Mouse (Mus musculus): ENCODE data around the gene Rassf8. TPM values are rescaled to one million over a fixed set of nuclear protein-coding genes. Genes with fewer than 3 reads are reported as not detected.

Gene Rassf8
- polyA plus RNA-seq, 1 experiment from 2014 or later, result 4.4 TPM

DNA sequence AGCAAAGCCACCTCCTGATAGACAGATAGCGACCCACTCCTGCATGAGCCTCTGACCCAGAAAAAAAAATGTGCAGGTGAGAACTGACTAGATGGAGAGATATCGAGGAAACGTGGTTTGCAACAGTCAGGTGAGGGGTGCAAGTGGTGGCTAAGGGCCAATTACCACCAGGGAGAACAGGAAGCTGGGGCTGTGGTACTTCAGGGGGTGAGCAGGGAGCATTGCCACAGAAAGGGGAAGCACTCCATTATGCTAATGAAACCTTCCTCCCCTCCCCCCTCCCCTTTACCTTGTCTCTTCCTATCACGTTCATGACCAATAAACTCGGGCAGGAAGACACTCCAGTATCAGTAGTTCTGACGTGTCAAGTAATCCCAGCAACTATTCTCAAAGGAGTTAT lies 88.8 kb downstream of the Rassf8 start:
- H3K4me1 ChIP-seq (ENCODE audit: control insufficient read depth, insufficient read depth, low read length), result no peaks in the 10 kb centered on the region
- H3K4me2 ChIP-seq (ENCODE audit: low read length), result no peak overlapping the region
- no peak overlapping the region for H3K27ac ChIP-seq (replicated peaks; ENCODE audit: low read depth, low read length)
- ATAC-seq (ENCODE audit: low FRiP score, low TSS enrichment), result no peak
- H3K36me3 ChIP-seq (ENCODE audit: control insufficient read depth, insufficient read depth, low read length), result no peaks in the 10 kb centered on the region
- H3K9ac ChIP-seq (replicated peaks; ENCODE audit: low read length), result no peak overlapping the region
- no peak for DNase-seq
- no peaks in the 10 kb centered on the region for H3K27me3 ChIP-seq (ENCODE audit: control insufficient read depth, insufficient read depth, low read length)
- WGBS, result 60% methylated on average over 6 of the region's 6 CpGs
- H3K4me3 ChIP-seq (replicated peaks; ENCODE audit: low read depth, low read length), result no peak overlapping the region
- H3K9me3 ChIP-seq (ENCODE audit: control insufficient read depth, low read length), result no peaks in the 10 kb centered on the region

GRCm38 (mm10) chr6:145845611-145846010 lies 99.1 kb downstream of the Rassf8 start:
- DNase-seq, result no peak
- H3K36me3 ChIP-seq (ENCODE audit: control insufficient read depth, insufficient read depth, low read length), result no peaks in the 10 kb centered on the region
- H3K4me2 ChIP-seq (ENCODE audit: low read length), result no peak overlapping the region
- H3K27ac ChIP-seq (replicated peaks; ENCODE audit: low read depth, low read length), result no peak overlapping the region
- H3K9me3 ChIP-seq (ENCODE audit: control insufficient read depth, low read length), result no peaks in the 10 kb centered on the region
- no peak for ATAC-seq (ENCODE audit: low FRiP score, low TSS enrichment)
- H3K27me3 ChIP-seq (ENCODE audit: control insufficient read depth, insufficient read depth, low read length), result no peaks in the 10 kb centered on the region
- H3K4me1 ChIP-seq (ENCODE audit: control insufficient read depth, insufficient read depth, low read length), result no peaks in the 10 kb centered on the region
- WGBS, result 79% methylated on average over 5 of the region's 5 CpGs
- H3K9ac ChIP-seq (replicated peaks; ENCODE audit: low read length), result no peak overlapping the region
- H3K4me3 ChIP-seq (replicated peaks; ENCODE audit: low read depth, low read length), result no peak overlapping the region

GRCm38 (mm10) chr6:145846076-145846475 lies 99.5 kb downstream of the Rassf8 start:
- H3K27me3 ChIP-seq (ENCODE audit: control insufficient read depth, insufficient read depth, low read length), result no peaks in the 10 kb centered on the region
- H3K9me3 ChIP-seq (ENCODE audit: control insufficient read depth, low read length), result no peaks in the 10 kb centered on the region
- ATAC-seq (ENCODE audit: low FRiP score, low TSS enrichment) (no peak), DNase-seq (no peak)
- H3K4me1 ChIP-seq (ENCODE audit: control insufficient read depth, insufficient read depth, low read length), result no peaks in the 10 kb centered on the region
- H3K9ac ChIP-seq (replicated peaks; ENCODE audit: low read length), result no peak overlapping the region
- no peaks in the 10 kb centered on the region for H3K36me3 ChIP-seq (ENCODE audit: control insufficient read depth, insufficient read depth, low read length)
- WGBS, result 87% methylated on average over 1 of the region's 1 CpGs
- no peak overlapping the region for H3K4me2 ChIP-seq (ENCODE audit: low read length)
- no peak overlapping the region for H3K27ac ChIP-seq (replicated peaks; ENCODE audit: low read depth, low read length)
- H3K4me3 ChIP-seq (replicated peaks; ENCODE audit: low read depth, low read length), result no peak overlapping the region

DNA sequence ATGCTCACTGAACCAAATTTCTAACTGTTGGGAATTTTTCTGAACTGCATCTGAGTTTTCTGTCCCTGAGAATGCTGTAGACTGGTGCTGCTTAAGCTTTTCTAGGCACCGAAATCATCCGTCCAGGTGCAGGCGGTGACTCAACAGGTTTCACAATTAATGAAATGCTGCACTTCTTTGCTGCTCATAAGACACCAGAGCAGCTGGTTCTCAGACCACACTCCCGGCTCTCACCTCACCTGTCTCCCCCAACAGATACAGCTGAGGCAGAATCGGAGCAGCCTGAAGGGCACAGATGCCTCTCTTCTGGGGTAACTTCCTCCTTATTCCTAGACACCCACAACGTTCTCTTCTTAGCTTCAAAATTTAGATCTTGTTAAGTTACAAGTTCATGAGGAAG lies 100.4 kb downstream of the Rassf8 start:
- no peak overlapping the region for H3K4me2 ChIP-seq (ENCODE audit: low read length)
- WGBS, result 90% methylated on average over 6 of the region's 6 CpGs

GRCm38 (mm10) chr6:145847661-145848060 lies 101.1 kb downstream of the Rassf8 start:
- 92% methylated on average over 8 of the region's 8 CpGs for WGBS
- no peak overlapping the region for H3K9ac ChIP-seq (replicated peaks; ENCODE audit: low read length)
- no peak overlapping the region for H3K4me2 ChIP-seq (ENCODE audit: low read length)
- H3K36me3 ChIP-seq (ENCODE audit: control insufficient read depth, insufficient read depth, low read length), result no peaks in the 10 kb centered on the region
- H3K4me3 ChIP-seq (replicated peaks; ENCODE audit: low read depth, low read length), result no peak overlapping the region
- H3K27ac ChIP-seq (replicated peaks; ENCODE audit: low read depth, low read length), result no peak overlapping the region
- H3K4me1 ChIP-seq (ENCODE audit: control insufficient read depth, insufficient read depth, low read length), result no peaks in the 10 kb centered on the region
- H3K27me3 ChIP-seq (ENCODE audit: control insufficient read depth, insufficient read depth, low read length), result no peaks in the 10 kb centered on the region
- DNase-seq (no peak), ATAC-seq (ENCODE audit: low FRiP score, low TSS enrichment) (no peak)
- H3K9me3 ChIP-seq (ENCODE audit: control insufficient read depth, low read length), result no peaks in the 10 kb centered on the region

More for the DNA sequence above, 100.4 kb downstream of the Rassf8 start:
- H3K36me3 ChIP-seq (ENCODE audit: control insufficient read depth, insufficient read depth, low read length), result no peaks in the 10 kb centered on the region
- no peaks in the 10 kb centered on the region for H3K9me3 ChIP-seq (ENCODE audit: control insufficient read depth, low read length)
- no peak overlapping the region for H3K27ac ChIP-seq (replicated peaks; ENCODE audit: low read depth, low read length)
- no peak overlapping the region for H3K4me3 ChIP-seq (replicated peaks; ENCODE audit: low read depth, low read length)
- no peak for ATAC-seq (ENCODE audit: low FRiP score, low TSS enrichment)
- no peak overlapping the region for H3K9ac ChIP-seq (replicated peaks; ENCODE audit: low read length)
- H3K4me1 ChIP-seq (ENCODE audit: control insufficient read depth, insufficient read depth, low read length), result no peaks in the 10 kb centered on the region
- DNase-seq, result no peak
- H3K27me3 ChIP-seq (ENCODE audit: control insufficient read depth, insufficient read depth, low read length), result no peaks in the 10 kb centered on the region

GRCm38 (mm10) chr6:145850789-145851188 lies 104.2 kb downstream of the Rassf8 start:
- Histone ChIP-seq H3K36me3 (ENCODE audit: control insufficient read depth, insufficient read depth, low read length) (no peaks in the 10 kb centered on the region), H3K27me3 (ENCODE audit: control insufficient read depth, insufficient read depth, low read length) (no peaks in the 10 kb centered on the region)
- WGBS, result 65% methylated on average over 2 of the region's 2 CpGs

GRCm38 (mm10) chr6:145851956-145852355 lies 105.4 kb downstream of the Rassf8 start:
- no peak overlapping the region for H3K4me3 ChIP-seq (replicated peaks; ENCODE audit: low read depth, low read length)

More at GRCm38 (mm10) chr6:145850789-145851188, 104.2 kb downstream of the Rassf8 start:
- no peak overlapping the region for H3K4me3 ChIP-seq (replicated peaks; ENCODE audit: low read depth, low read length)
- no peak overlapping the region for H3K9ac ChIP-seq (replicated peaks; ENCODE audit: low read length)
- H3K27ac ChIP-seq (replicated peaks; ENCODE audit: low read depth, low read length), result no peak overlapping the region
- DNase-seq (no peak), ATAC-seq (ENCODE audit: low FRiP score, low TSS enrichment) (no peak)
- H3K9me3 ChIP-seq (ENCODE audit: control insufficient read depth, low read length), result no peaks in the 10 kb centered on the region
- H3K4me1 ChIP-seq (ENCODE audit: control insufficient read depth, insufficient read depth, low read length), result peaks cover 7% of the 10 kb centered on the region
- no peak overlapping the region for H3K4me2 ChIP-seq (ENCODE audit: low read length)

GRCm38 (mm10) chr6:145852708-145853107 lies 106.2 kb downstream of the Rassf8 start:
- DNase-seq (no peak), ATAC-seq (ENCODE audit: low FRiP score, low TSS enrichment) (no peak)
- 89% methylated on average over 7 of the region's 7 CpGs for WGBS

More at GRCm38 (mm10) chr6:145851956-145852355, 105.4 kb downstream of the Rassf8 start:
- no peak for DNase-seq
- Histone ChIP-seq H3K27me3 (ENCODE audit: control insufficient read depth, insufficient read depth, low read length) (no peaks in the 10 kb centered on the region; the same call in 1 of the 2 replicates), H3K36me3 (ENCODE audit: control insufficient read depth, insufficient read depth, low read length) (no peaks in the 10 kb centered on the region), H3K4me1 (ENCODE audit: control insufficient read depth, insufficient read depth, low read length) (peaks cover 13% of the 10 kb centered on the region), H3K27ac (replicated peaks; ENCODE audit: low read depth, low read length) (no peak overlapping the region), H3K9me3 (ENCODE audit: control insufficient read depth, low read length) (no peaks in the 10 kb centered on the region), H3K4me2 (ENCODE audit: low read length) (no peak overlapping the region), H3K9ac (replicated peaks; ENCODE audit: low read length) (no peak overlapping the region)
- no peak for ATAC-seq (ENCODE audit: low FRiP score, low TSS enrichment)
- WGBS, result 85% methylated on average over 11 of the region's 11 CpGs

DNA sequence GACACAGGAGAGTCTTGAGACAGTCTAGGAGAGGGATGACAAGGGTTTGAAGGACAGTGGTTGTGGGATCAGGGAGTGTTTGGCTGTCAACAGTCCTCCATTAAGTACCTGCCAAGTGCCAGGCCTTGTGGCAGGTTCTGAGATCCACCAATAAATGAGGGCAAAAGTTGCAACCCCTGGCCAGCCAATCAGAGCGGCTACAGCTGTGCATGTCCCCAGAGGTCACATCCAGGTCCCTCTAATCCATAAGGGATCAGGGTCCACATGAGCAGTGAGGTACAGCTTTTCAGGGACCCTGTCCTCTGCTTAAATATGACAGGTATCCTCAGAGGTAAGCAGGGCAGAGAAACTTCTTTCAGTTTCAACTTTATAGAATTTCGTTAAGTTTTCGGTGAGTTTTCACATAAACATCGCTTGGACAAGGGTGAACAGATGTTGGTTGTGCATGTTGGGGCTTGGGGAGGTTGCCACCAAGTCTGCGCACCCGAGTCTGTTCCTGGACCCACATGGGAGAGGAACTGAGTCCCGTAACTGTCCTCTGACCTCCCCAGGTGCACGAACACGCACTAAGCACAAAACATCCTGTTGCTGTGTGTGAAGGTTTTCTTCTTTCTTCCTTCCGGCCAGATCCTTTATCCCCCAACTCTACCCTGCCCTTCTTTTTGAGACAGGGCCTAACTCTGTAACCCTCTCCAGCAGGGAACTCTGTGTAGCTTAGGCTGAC lies 107.0 kb downstream of the Rassf8 start:
- no peak overlapping the region for H3K4me2 ChIP-seq (ENCODE audit: low read length)
- no peak overlapping the region for H3K27ac ChIP-seq (replicated peaks; ENCODE audit: low read depth, low read length)
- no peaks in the 10 kb centered on the region; the same call in none of the 2 replicates for H3K27me3 ChIP-seq (ENCODE audit: control insufficient read depth, insufficient read depth, low read length)
- H3K4me3 ChIP-seq (replicated peaks; ENCODE audit: low read depth, low read length), result no peak overlapping the region
- 92% methylated on average over 10 of the region's 10 CpGs for WGBS
- ATAC-seq (ENCODE audit: low FRiP score, low TSS enrichment), result no peak
- no peak overlapping the region for H3K9ac ChIP-seq (replicated peaks; ENCODE audit: low read length)
- H3K9me3 ChIP-seq (ENCODE audit: control insufficient read depth, low read length), result no peaks in the 10 kb centered on the region
- DNase-seq, result no peak
- peaks cover 13% of the 10 kb centered on the region for H3K4me1 ChIP-seq (ENCODE audit: control insufficient read depth, insufficient read depth, low read length)
- no peaks in the 10 kb centered on the region for H3K36me3 ChIP-seq (ENCODE audit: control insufficient read depth, insufficient read depth, low read length)

More at GRCm38 (mm10) chr6:145852708-145853107, 106.2 kb downstream of the Rassf8 start:
- Histone ChIP-seq H3K27ac (replicated peaks; ENCODE audit: low read depth, low read length) (no peak overlapping the region), H3K36me3 (ENCODE audit: control insufficient read depth, insufficient read depth, low read length) (no peaks in the 10 kb centered on the region), H3K27me3 (ENCODE audit: control insufficient read depth, insufficient read depth, low read length) (no peaks in the 10 kb centered on the region; the same call in none of the 2 replicates), H3K4me3 (replicated peaks; ENCODE audit: low read depth, low read length) (no peak overlapping the region), H3K4me1 (ENCODE audit: control insufficient read depth, insufficient read depth, low read length) (peaks cover 13% of the 10 kb centered on the region), H3K9me3 (ENCODE audit: control insufficient read depth, low read length) (no peaks in the 10 kb centered on the region), H3K4me2 (ENCODE audit: low read length) (no peak overlapping the region), H3K9ac (replicated peaks; ENCODE audit: low read length) (no peak overlapping the region)
